In the genomic region with DNA sequence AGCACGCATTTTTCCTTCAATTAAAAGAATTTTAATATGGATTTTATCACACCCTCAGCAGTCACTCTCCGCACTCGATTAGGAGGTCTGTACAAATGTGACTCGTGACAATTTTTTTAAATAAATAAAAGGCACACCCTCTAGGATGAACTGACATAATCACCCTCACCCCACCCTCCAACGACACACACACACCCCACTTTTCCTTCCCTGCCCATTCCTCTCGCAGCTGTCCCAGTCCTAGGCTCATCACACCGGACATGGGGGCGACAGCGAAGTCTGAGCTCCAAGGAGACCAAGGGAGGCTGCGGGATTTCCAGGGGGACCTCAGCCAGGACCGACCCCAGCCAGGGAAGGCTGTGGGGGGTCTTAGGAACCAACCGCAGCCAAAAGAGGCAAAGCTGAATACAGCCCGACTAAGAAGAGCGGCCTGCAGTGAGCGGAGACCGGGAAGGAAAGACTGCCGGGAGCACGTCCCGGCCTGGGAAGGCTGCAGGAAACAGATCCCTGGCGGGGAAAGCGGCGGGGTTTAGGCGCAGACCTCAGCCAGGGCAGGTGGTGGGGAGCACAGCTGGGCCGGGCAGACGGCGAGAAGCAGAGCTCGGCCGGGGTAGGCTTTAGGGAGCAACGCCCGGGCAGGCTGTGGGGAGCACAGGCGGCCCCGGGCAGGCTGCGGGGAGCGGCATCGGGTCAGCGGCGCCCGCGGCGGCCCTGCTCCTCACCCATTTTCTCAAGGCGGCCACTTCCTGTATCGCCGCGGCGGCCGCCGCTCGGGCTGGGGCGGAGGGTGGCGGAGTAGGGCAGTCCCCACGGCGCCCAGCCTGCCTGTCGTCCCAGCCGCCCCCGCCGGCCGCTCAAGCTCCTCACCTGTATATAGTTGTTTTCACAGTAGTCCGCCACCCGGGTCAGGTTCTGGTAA, we compare ENCODE assay signal across 8 mouse cellular contexts. TPM values are rescaled to one million over a fixed set of nuclear protein-coding genes. Genes with fewer than 3 reads are reported as not detected.
DNase-seq lines count a peak whose midpoint lies in the region; ATAC-seq and TF ChIP-seq lines count a peak whose summit lies in the region.

No protein-coding gene starts in this region.

- TF ChIP-seq CTCF in testis, adult 2 months (IDR thresholded peaks at IDR 0.05; ENCODE audit: control insufficient read depth, insufficient read depth, insufficient replicate concordance, low read depth, low read length) = no peak
- no peak for TF ChIP-seq CTCF in gastrocnemius, adult 2 months (IDR thresholded peaks at IDR 0.05)
- TF ChIP-seq CTCF in olfactory bulb, adult 2 months (IDR thresholded peaks at IDR 0.05; ENCODE audit: insufficient read depth, low read depth, low read length) = no peak

- intact Hi-C loops in gastrocnemius, adult 2 months (cut with DNase I) = no loop called here

- peak; percentile 89 for ATAC-seq in hindbrain, embryonic 16.5 days
- peak; percentile 84 for ATAC-seq in lung, embryonic 15.5 days (ENCODE audit: borderline replicate concordance, extremely low read depth, low FRiP score, low TSS enrichment)

- WGBS in hindbrain, embryonic 16.5 days = under 1% methylated on average over 48 of the region's 59 CpGs
- under 1% methylated on average over 40 of the region's 59 CpGs for WGBS in lung, embryonic 15.5 days
- under 1% methylated on average over 59 of the region's 59 CpGs for WGBS in olfactory bulb, adult 2 months

- no peak for TF ChIP-seq POLR2A in testis, adult 2 months (IDR thresholded peaks at IDR 0.05; ENCODE audit: control insufficient read depth, low read depth, low read length)
- TF ChIP-seq POLR2A in olfactory bulb, adult 2 months (IDR thresholded peaks at IDR 0.05; ENCODE audit: insufficient read depth, low read depth, low read length) = no peak

- peak overlapping the region; percentile 97 for H3K9ac ChIP-seq in hindbrain, embryonic 16.5 days (ENCODE audit: low read depth, low read length)
- peak overlapping the region; percentile 99 for H3K9ac ChIP-seq in lung, embryonic 15.5 days

- H3K27me3 ChIP-seq in testis, adult 2 months (ENCODE audit: control insufficient read depth, insufficient read depth, low read length) = no peaks in the 10 kb centered on the region
- H3K27me3 ChIP-seq in hindbrain, embryonic 16.5 days (replicated peaks; ENCODE audit: control insufficient read depth, insufficient read depth, low read length) = no peaks in the 10 kb centered on the region
- no peaks in the 10 kb centered on the region for H3K27me3 ChIP-seq in lung, embryonic 15.5 days

- no peaks in the 10 kb centered on the region for H3K9me3 ChIP-seq in hindbrain, embryonic 16.5 days (ENCODE audit: control insufficient read depth, low read length)
- H3K9me3 ChIP-seq in lung, embryonic 15.5 days = no peaks in the 10 kb centered on the region

- no peak for DNase-seq in testis, postnatal 10 days (ENCODE audit: low spot score)
- peak; percentile 8 for DNase-seq in brain, embryonic 18.5 days (ENCODE audit: low read depth, low spot score)
- DNase-seq in gastrocnemius, adult 2 months = peak; percentile 75
- DNase-seq in MN1 (ENCODE audit: low spot score) = no peak

- peak overlapping the region; percentile 95 for H3K27ac ChIP-seq in testis, adult 2 months (ENCODE audit: control insufficient read depth, insufficient read depth, low read depth, low read length)
- H3K27ac ChIP-seq in gastrocnemius, adult 2 months = peak overlapping the region; percentile 92
- peak overlapping the region; percentile 95 for H3K27ac ChIP-seq in hindbrain, embryonic 16.5 days (ENCODE audit: low read depth, low read length)
- H3K27ac ChIP-seq in lung, embryonic 15.5 days = peak overlapping the region; percentile 99
- H3K27ac ChIP-seq in olfactory bulb, adult 2 months (ENCODE audit: insufficient read depth, low read depth, low read length) = peak overlapping the region; percentile 97

- H3K36me3 ChIP-seq in testis, adult 2 months (ENCODE audit: control insufficient read depth, insufficient read depth, low read length) = no peaks in the 10 kb centered on the region
- no peaks in the 10 kb centered on the region for H3K36me3 ChIP-seq in hindbrain, embryonic 16.5 days (ENCODE audit: control insufficient read depth, insufficient read depth, low read length)
- H3K36me3 ChIP-seq in lung, embryonic 15.5 days = no peaks in the 10 kb centered on the region

- peaks cover 4% of the 10 kb centered on the region for H3K4me1 ChIP-seq in testis, adult 2 months (ENCODE audit: control insufficient read depth, insufficient read depth, low read length)
- peaks cover 11% of the 10 kb centered on the region for H3K4me1 ChIP-seq in hindbrain, embryonic 16.5 days (ENCODE audit: control insufficient read depth, insufficient read depth, low read depth, low read length)
- H3K4me1 ChIP-seq in lung, embryonic 15.5 days = peaks cover 16% of the 10 kb centered on the region
- peaks cover 2% of the 10 kb centered on the region; the same call in 1 of the 2 replicates for H3K4me1 ChIP-seq in olfactory bulb, adult 2 months (ENCODE audit: control insufficient read depth, insufficient read depth, low read length)

- peak overlapping the region; percentile 71 for H3K4me2 ChIP-seq in hindbrain, embryonic 16.5 days (ENCODE audit: low read length)
- H3K4me2 ChIP-seq in lung, embryonic 15.5 days = peak overlapping the region; percentile 63

- H3K4me3 ChIP-seq in testis, adult 2 months (ENCODE audit: control insufficient read depth, low read depth, low read length) = peak overlapping the region; percentile 99
- H3K4me3 ChIP-seq in gastrocnemius, adult 2 months = peak overlapping the region; percentile 100
- H3K4me3 ChIP-seq in hindbrain, embryonic 16.5 days (ENCODE audit: low read length) = peak overlapping the region; percentile 100
- peak overlapping the region; percentile 100 for H3K4me3 ChIP-seq in lung, embryonic 15.5 days
- peak overlapping the region; percentile 73 for H3K4me3 ChIP-seq in olfactory bulb, adult 2 months (ENCODE audit: insufficient read depth, low read depth, low read length)

RNA-seq across cellular contexts. Expression of gene Abi1, which starts 0.7 kb away (rescaled TPM):
- 28.0 and 29.1 TPM in 2 replicates for polyA plus RNA-seq in testis, adult 2 months (2012; rRNA removed)
- total RNA-seq in gastrocnemius, adult 2 months (2021) = 10 to 100 TPM; 17.3 to 18.9 TPM
- 63.1 and 64.8 TPM in 2 replicates for polyA plus RNA-seq in hindbrain, embryonic 16.5 days (2015; fragmentation: Nextera tagmentation; extraction: Ambion mirVana)
- polyA plus RNA-seq in lung, embryonic 15.5 days (2015; fragmentation: Nextera tagmentation; extraction: Ambion mirVana) = 47.1 and 50.6 TPM in 2 replicates
- polyA plus RNA-seq in olfactory bulb, adult 2 months (2012; ENCODE audit: insufficient read depth, insufficient read length, low replicate concordance, missing spikeins) = 578 TPM in 1 of 2 replicates, not detected in the other

RNA-seq across cellular contexts. Expression of gene Acbd5, which starts 28.6 kb away (rescaled TPM):
- 7.8 and 10.6 TPM in 2 replicates for polyA plus RNA-seq in testis, adult 2 months (2012; rRNA removed)
- 10 to 100 TPM; 27.1 to 31.4 TPM for total RNA-seq in gastrocnemius, adult 2 months (2021)
- polyA plus RNA-seq in hindbrain, embryonic 16.5 days (2015; fragmentation: Nextera tagmentation; extraction: Ambion mirVana) = 68.2 and 79.7 TPM in 2 replicates
- polyA plus RNA-seq in lung, embryonic 15.5 days (2015; fragmentation: Nextera tagmentation; extraction: Ambion mirVana) = 30.2 and 30.7 TPM in 2 replicates
- not detected in 2 replicates for polyA plus RNA-seq in olfactory bulb, adult 2 months (2012; ENCODE audit: insufficient read depth, insufficient read length, low replicate concordance, missing spikeins)

Comparison
In these comparisons a context has a peak if more than half of its experiments do, and no peak if none do; other contexts are left out.
1. DNase-seq: peak in brain, embryonic 18.5 days (single experiment) and gastrocnemius, adult 2 months (single experiment); none in testis, postnatal 10 days (single experiment) and MN1 (single experiment).
2. Peak in every context shown above with its lines, with median percentiles within 50 percentile points of each other: H3K27ac ChIP-seq and H3K4me3 ChIP-seq.